Mouse (Mus musculus) heart, adult 2 months (tissue): ENCODE data around the gene Gsc2.

ENCODE experiments used
- CTCF ChIP-seq: fragments of 200-600 bp; IDR thresholded peaks from 2 replicates; pipeline ENCODE4 v1.8.1; 2022; ENCODE audit warnings: antibody characterized with exemption, mild to moderate bottlenecking, moderate library complexity
- EP300 ChIP-seq: fragments of 200-500 bp; IDR thresholded peaks from 2 replicates; pipeline ENCODE4 v1.6.1; 2011; ENCODE audit warnings: low read depth, low read length, control low read depth; ENCODE audit not compliant: insufficient read depth
- POLR2A ChIP-seq: fragments of 200-500 bp; IDR thresholded peaks from 2 replicates; pipeline ENCODE4 v1.6.1; 2011; ENCODE audit warnings: mild to moderate bottlenecking, low read depth, low read length, control low read depth; ENCODE audit not compliant: insufficient read depth

- TF ChIP-seq CTCF (no peak), POLR2A (no peak), EP300 (no peak)
Observed at GRCm38 (mm10) chr16:17890917-17891566, 23.8 kb downstream of the Gsc2 start.
